Mouse (Mus musculus): ENCODE measurements around the gene Robo2.

DNA sequence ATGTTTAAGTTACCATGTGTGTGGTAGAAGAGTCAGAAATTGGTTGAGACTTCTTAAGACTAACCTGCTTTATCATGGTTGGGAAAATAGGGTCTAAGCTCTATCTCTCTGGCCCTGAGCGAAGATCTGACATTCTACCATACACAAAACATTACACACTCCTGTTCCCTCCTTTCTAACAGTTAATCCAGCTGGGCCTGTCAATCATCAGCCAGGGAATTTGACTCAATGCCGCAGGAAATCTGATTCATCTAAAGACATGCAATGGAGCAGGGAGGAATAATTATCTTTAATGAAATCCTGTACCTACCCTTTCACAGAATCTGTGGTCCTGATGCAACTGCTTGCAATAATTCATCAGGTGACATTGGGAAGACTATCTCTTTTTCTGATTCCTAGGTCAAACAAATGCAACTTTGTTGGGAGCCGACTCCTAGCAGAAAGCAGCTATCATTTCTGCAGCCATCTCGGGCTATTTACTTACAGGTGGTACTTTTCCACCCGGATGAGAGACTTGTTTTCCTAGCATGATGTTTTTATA is 283.1 kb downstream of the Robo2 start:
- TF ChIP-seq GATA1 (IDR thresholded peaks at IDR 0.05; ENCODE audit: borderline replicate concordance, low read length) (no peak), FLI1 (IDR thresholded peaks at IDR 0.05; ENCODE audit: low read length) (no peak)

All from megakaryocyte, embryonic 14.5 days (primary cell).